Mouse (Mus musculus) frontal cortex, postnatal 25 days (tissue): ENCODE results near the gene Rassf6.

ENCODE experiments used
- DNase-seq, 2 experiments: peaks; one replicate each; pipeline ENCODE4 v3.0.0; 2022; ENCODE audit warnings: low spot score in 2 of 2

Gene Rassf6

DNA sequence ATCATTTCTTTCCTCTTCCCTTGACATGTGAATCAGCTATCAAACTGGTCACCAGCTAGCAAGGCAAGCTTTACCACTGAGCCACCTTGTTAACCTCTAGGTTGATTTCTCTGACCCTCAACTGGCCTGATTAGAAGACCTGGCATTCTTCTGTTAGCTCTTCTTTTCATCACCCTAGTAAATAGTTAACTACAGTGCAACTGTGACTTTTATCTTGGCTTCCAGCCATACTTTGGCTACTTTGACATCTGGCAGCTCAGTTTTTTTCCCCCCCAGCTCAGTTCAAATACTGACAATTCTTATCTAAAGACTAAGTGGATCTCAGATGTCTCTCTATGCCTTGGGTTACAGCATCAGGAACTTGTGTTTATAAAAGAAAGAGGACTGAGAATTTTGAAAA lies 72.1 kb downstream of the Rassf6 start:
- no peak for DNase-seq

DNA sequence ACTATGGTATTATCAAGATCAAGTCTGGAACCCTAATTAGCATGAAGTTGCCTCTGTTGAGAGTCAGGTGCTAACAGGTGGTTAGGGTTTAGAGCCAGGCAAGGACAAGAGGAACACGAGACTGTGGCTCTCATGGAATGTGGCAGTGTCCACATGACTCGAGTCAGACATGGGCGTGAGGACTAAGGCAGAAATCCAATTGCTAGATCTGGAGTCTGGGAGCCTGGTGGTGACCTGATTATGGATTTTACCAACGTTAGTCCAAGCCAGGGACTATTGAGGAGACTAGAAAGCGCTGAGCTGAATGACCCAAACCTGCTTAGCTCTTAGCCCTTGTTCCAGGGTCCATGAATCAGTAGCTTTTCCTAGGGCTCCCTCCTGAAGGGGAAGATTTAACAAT lies 72.7 kb downstream of the Rassf6 start:
- no peak for DNase-seq

DNA sequence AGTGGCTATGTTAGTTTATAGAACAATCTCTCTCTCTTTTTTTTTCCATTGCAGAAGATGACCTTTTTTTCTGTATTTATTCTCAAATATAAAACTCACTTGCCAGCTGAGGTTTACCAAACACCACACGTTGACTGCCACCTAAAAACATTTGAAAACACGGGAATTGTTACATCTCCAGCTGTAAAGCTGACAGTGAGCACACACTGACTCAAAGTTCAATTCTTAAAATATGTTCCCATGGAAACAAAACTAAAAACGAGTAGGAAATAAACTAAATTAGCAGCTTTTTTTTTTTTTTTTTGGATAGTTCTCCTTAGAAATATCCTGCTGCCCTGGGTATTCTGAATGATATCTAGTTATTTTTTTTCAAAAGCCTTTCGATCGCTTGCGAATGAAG lies 75.3 kb downstream of the Rassf6 start:
- DNase-seq = no peak

DNA sequence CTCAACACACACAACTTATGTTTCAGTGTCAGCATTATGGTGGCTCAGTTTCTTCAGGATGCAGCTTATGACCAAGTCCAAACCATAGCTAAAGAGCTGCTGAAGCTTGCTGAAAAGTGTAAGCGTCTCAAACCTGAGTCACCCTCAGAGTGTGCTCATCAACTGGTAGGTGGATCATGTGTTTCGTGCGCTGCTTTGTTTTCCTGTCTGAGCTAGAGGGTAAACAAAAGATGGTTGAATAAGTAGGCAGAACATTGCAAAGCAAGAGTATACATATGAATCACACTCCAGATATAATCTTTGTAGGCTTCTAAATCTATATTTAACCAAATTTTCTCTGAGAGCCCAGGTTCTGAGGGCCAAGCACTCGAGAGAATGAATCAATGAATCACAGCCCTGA lies 76.3 kb downstream of the Rassf6 start:
- DNase-seq = no peak

DNA sequence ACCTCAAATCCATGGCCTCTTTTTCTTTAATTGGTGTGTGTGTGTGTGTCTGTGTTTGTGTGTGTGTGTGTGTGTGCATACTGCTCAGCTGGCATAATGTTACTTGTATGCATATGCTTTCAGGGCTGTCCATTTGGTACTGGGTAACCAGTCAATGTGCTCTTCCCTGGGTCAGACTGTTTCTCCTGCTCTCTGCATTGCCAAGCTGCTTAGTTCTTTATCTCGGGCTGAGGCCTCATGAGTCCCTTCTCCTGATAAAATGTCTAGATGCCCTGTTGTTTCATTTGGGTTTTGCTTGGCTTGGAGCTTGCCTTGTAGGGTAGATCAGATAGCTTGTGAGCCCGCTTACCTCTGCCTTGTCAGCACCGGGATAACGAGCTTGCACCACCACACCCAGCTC lies 77.6 kb downstream of the Rassf6 start:
- DNase-seq = no peak

DNA sequence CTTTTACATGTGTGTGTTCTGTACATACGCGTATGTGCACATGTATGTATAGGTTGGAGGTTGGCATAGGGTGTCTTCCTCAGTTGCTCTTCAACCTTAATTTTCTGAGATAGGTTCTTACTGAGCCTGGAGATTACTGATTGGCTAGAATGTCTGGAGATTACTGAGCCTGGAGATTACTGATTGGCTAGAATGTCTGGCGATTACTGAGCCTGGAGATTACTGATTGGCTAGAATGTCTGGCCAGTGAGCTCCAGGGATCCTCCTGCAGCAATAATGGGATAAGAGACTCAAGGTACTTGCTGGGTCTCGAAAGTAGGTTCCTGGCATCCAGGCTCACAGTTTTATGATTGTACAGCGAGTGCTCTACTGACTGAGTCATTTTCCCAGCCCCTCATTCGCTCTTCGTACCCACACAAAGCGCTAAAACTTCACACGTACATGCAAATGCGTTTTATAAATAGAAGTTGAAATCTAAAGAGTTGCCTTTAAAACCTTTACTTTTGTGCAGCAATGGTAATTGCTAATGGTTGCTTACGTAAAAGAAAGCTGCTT lies 78.7 kb downstream of the Rassf6 start:
- peak in 1 of 2 experiments; percentile 29 for DNase-seq

DNA sequence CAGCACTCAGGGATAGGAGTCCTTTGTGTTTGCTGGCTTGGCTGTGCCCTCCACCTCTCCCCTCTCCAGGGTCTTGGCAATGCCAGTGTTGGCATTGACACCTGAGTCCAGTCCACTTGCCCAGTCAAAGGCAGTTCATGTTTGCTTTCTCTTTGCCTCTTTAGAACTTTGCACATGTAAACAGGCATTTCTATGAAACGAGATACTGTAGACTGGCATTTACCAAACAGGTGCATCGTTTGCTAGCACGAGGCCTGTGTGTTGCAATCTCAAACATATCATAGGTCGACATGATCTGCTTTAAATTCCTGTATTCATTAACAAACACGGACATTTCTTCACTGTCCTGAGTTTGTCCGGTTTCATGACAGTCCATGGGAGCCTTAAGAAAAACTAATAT lies 79.7 kb downstream of the Rassf6 start, which contains the start of gene 5830473C10Rik:
Gene 5830473C10Rik, plus strand, starts transcription at position 365 of the 400 bp plus-strand sequence.
- DNase-seq = no peak

DNA sequence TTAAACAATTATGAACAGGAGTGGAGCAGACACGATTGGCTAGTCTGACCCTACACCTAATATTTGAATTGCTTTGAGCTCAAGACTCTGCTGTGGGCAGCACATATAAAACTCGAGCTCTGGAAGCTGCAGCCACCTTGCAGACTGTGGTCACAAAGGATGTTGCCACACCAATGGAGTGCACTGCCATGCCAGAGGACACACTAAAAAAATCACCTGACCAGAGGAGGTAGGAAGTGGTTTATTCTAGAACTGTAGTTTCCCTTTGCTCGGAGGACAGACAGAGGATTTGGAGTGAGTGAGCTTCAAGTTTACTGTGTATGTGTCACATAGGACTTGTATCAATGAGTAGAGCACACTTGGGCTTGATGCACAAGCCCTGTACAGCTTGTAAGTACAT lies 84.4 kb downstream of the Rassf6 start:
- no peak for DNase-seq
